Mouse (Mus musculus) erythroblast, embryonic 14.5 days (primary cell): Measurements from ENCODE around the gene Hsf4.

Source experiments
- GATA1 ChIP-seq: IDR thresholded peaks from 2 replicates; pipeline ENCODE4 v1.6.1; 2012; ENCODE audit warnings: low read length, inconsistent platforms, mixed read lengths
- TAL1 ChIP-seq: IDR thresholded peaks from 3 replicates; pipeline ENCODE4 v1.6.1; 2012; ENCODE audit warnings: low read length, inconsistent platforms, mixed read lengths

- no peak for TF ChIP-seq GATA1
- no peak for TF ChIP-seq TAL1
Measured at GRCm38 (mm10) chr8:105251954-105252353, 17.6 kb upstream of the Hsf4 start.
